Mouse (Mus musculus) heart, adult 8-10 months (tissue): Measurements from ENCODE around the gene Rab37. TPM values are rescaled to one million over a fixed set of nuclear protein-coding genes. Genes with fewer than 3 reads are reported as not detected.

Experiments
- DNase-seq: peaks from one replicate; pipeline ENCODE4 v3.0.0; 2022; ENCODE audit warnings: low spot score
- total RNA-seq, 4 experiments: library from RNA; stranded (reverse); gene quantifications; 2 replicates each; pipeline ENCODE4 v1.2.4; 2022

Gene Rab37
- total RNA-seq, 4 experiments from 2014 or later: 0.34 to 1.0 (median 0.63) TPM

- no peak for DNase-seq
Measured at GRCm38 (mm10) chr11:115131768-115132381, 40.6 kb downstream of the Rab37 start.

- DNase-seq: peak; percentile 15
Measured at GRCm38 (mm10) chr11:115133800-115134199, 42.6 kb downstream of the Rab37 start, which contains the start of gene Cd300lf. Gene Cd300lf, minus strand, starts transcription at chr11:115133992.

GRCm38 (mm10) chr11:115138597-115139262 is 47.5 kb downstream of the Rab37 start:
- no peak for DNase-seq

GRCm38 (mm10) chr11:115141970-115142369 is 50.7 kb downstream of the Rab37 start:
- no peak for DNase-seq

GRCm38 (mm10) chr11:115147813-115148212 is 56.6 kb downstream of the Rab37 start:
- DNase-seq: no peak

- no peak for DNase-seq
Measured at GRCm38 (mm10) chr11:115150741-115151254, 59.6 kb downstream of the Rab37 start.

DNA sequence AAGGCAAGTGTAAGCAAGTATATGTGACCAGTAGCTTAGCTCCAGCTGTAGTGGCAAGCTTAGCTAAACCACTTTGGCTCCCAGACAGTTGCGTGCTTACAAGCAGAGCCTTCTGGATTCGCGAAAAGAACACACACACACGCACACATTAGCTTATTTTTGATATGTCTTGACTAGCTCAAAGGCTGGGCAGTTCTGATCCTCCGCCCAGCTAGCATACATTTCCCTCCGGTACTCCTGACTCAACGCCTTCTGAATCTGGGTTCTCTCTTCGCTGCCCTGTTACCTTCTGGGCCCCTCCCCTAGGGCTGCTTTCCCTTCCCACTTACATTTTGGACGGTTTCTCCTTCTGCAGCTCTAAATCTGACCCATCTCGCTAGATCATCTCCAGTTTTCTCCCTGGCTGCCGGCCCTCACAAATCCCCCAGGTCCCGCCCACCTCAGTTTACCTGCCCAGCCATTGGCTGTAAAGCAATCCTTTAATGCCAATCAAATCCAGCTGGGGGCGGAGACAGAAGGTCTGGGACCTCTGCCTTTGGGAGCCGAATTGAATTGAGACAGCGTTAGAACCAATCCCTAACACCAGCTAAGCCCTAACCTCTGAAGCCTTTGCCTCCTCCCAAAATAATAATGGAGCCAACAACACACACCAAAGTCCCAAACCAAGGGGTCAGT is 60.7 kb downstream of the Rab37 start:
- no peak for DNase-seq

- DNase-seq: no peak
Measured at GRCm38 (mm10) chr11:115153088-115153487, 61.9 kb downstream of the Rab37 start.

DNA sequence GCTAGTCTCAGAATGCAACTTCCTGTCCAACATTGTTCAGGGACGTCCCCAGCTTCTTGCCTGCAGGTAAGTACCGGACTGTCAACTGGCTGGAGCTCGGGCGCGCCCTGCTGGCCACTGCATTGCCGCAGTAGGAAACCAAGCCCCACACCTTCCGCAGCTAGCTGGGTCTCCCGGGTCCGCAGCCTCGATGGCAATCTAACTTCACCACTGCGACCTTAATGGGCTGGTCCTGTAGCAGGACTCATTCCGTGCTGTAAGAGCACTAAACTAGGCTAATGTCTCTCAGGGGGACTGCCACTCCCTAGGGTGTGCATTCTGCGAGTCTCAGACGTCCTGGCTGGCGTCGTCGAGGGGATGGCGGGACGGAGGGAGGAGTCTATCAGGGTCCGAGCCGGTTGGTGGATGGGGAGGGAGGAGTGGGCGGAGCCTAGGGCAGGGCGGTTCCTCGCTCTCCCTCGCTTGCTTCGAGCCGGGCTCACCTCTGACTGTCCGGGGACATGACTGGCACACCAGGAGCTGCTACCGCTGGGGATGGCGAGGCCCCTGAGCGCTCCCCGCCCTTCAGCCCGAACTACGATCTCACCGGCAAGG is 62.6 kb downstream of the Rab37 start:
- DNase-seq: no peak

GRCm38 (mm10) chr11:115155053-115155634 is 63.9 kb downstream of the Rab37 start:
- DNase-seq: no peak

- DNase-seq: no peak
Measured at GRCm38 (mm10) chr11:115157933-115158719, 66.9 kb downstream of the Rab37 start.

DNA sequence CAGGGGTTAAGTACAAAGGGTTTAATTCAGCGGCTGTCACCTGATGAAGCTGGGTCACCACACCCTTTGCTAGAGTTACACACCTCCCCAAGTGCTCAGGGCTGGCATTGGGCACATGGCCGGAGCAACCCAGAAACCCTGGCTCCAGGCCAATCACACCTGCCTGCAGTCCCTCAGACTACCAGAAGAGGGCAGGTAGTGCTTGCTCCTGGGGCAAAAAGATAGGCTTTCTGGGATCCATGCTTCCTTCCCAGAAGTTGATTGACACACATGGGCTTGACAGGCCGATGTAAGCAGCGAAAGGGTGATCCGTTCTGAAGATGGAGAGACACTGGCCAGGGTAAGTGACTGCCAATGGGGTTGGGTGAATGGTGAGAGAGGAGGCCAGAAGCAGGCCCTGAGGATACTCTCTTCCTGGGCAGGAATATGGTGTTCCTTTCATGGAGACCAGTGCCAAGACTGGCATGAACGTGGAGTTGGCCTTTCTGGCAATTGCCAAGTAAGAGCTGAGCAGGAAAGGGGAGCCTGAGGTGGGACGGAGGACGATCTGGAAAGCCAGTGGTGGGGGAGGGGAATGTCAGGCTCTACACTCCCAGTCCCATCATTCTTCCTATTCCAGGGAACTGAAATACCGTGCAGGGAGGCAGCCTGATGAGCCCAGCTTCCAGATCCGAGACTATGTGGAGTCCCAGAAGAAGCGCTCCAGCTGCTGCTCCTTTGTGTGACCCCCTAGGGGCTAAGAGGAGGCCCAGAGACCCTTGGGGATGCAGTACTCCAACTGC is 69.0 kb downstream of the Rab37 start:
- DNase-seq: peak; percentile 70

GRCm38 (mm10) chr11:115160883-115161577 is 69.8 kb downstream of the Rab37 start:
- peak; percentile 79 for DNase-seq

DNA sequence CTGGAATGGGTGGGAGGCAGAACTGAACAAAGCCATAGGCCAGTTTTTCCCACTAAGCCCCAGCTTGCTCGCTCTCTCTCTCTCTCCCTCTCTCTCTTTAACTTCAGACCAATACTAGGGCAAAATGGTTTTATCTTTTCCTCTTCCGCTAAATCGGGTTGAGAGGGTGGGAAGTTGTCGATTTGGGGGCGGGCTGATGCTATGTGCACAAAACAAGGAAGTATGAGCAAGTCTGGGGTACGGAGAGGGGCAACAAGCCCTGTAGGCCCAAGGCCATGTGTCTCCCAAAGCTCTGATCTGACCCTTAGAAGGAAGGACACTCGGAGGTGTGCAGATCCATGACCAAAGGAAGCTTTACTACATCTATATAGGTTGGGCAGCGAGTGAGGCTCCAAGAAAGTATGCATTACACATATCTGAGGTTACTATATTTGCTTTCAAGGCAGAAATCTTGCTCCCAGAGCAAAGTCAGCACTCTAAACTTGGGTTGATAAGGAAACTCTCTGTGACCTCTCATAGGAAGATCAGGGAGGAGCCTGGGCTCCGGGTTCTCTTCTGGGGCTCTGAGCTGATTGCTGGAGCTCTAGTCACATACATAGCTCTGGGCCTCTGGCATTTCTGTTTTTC is 70.5 kb downstream of the Rab37 start:
- DNase-seq: no peak

DNA sequence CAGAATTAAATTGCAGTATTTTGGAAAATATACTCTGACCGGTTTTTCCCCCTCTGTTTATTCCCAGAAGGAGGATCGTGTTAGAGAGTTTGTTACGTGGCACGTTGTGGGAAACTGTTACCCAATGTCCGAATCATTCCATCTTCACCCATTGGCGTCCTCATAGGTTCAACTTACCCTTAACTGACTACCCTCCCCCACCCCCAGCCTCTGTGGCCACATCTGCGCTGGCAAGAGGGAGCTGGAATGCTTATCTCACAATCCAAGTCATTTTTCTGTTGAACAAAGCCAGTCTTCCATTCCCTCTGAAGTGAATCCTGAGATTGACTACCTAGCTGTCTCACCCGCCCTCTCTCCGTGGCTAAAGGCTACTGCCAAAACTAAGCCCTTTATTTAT is 71.0 kb downstream of the Rab37 start:
- no peak for DNase-seq

DNA sequence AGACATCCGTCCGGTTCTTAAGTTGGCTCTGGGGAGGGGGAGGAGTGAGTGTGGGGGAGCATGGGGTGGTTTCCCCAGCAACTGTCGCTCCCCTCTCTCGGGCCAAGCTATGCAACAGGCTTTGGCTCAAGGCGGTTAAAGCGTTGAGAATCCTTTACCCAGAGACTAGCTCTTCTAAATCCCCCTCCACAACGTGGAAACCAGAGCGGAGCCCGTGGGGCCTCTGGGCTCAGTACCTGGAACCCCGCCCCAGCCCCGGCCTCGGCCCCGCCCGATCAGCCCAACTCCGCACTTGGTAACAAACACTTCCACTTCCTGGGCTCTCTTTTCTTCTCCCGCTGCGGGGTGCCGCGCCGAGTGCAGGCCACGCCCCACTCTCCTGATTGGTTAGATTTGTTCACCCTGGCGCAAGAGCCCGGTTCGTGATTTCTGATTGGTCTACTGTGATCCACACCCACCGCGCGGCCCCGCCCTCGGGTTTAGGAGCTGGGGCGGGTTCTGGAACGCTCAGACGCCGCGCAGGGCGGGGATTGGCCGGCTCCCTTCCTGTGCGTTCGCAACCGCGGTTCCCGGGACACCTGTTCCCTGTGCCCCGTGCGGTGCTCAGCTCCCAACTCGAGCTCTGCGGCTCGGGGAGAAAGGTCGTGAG is 71.7 kb downstream of the Rab37 start, which contains the start of gene Slc9a3r1:
Gene Slc9a3r1, plus strand, starts transcription at position 510 of the 649 bp plus-strand sequence.
- DNase-seq: peak; percentile 99

DNA sequence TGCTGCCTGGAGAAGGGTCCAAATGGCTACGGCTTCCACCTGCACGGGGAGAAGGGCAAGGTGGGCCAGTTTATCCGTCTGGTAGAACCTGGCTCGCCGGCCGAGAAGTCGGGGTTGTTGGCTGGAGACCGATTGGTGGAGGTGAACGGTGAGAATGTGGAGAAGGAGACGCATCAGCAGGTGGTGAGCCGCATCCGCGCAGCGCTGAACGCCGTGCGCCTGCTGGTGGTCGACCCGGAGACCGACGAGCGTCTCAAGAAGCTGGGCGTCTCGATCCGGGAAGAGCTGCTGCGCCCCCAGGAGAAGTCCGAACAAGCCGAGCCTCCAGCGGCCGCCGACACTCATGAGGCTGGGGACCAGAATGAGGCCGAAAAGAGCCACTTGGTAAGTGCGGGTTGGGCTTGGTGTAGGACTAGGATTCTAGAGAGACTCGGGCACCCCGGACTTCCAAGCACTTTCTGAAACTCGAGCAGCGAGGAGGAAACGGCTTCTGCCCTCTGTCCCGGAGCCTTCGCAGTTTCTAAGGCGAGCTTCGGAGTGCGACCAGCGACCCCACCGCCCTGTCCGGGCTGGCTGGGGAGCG is 72.4 kb downstream of the Rab37 start:
- no peak for DNase-seq

- no peak for DNase-seq
Measured at GRCm38 (mm10) chr11:115164341-115164975, 73.2 kb downstream of the Rab37 start.
